33 mouse cellular contexts compared by ENCODE assay signal in genomic region chr9:38407502-38407901, GRCm38 (mm10). TPM values are rescaled to one million over a fixed set of nuclear protein-coding genes. Genes with fewer than 3 reads are reported as not detected.
"Had no signal": no experiment of that assay in that cellular context is flagged by ENCODE, and none has a peak within 500 bp of the region (broad histone marks: within the 10 kb centered on the region; RNA-seq: fewer than 3 reads in every experiment).

No protein-coding gene starts in this region.

RNA-seq across cellular contexts. Expression of gene Olfr147, which starts 6.0 kb away (rescaled TPM):
- total RNA-seq: common myeloid progenitor, adult 5-6 weeks; forebrain, postnatal 0 days; gastrocnemius, adult 18-20 months; gastrocnemius, adult 2 months; gastrocnemius, adult 8-10 months; gastrocnemius, postnatal 10 days; gastrocnemius, postnatal 14 days; gastrocnemius, postnatal 25 days; gastrocnemius, postnatal 36 days; gastrocnemius, postnatal 4 days; granulocyte monocyte progenitor cell, adult 5-6 weeks; heart, adult 18-20 months; heart, adult 2 months; heart, adult 8-10 months had no signal
- polyA plus RNA-seq: cortical plate, adult 2 months; embryonic facial prominence, embryonic 10.5 days; embryonic facial prominence, embryonic 11.5 days; embryonic facial prominence, embryonic 12.5 days; embryonic facial prominence, embryonic 13.5 days; embryonic facial prominence, embryonic 14.5 days; embryonic facial prominence, embryonic 15.5 days; erythroblast, embryonic 14.5 days; forebrain, embryonic 10.5 days; forebrain, embryonic 11.5 days; forebrain, embryonic 12.5 days; forebrain, embryonic 13.5 days; forebrain, embryonic 14.5 days; forebrain, embryonic 15.5 days; forebrain, embryonic 16.5 days; forebrain, postnatal 0 days; frontal cortex, adult 2 months; gonadal fat pad, adult 2 months; heart, adult 2 months; heart, embryonic 10.5 days; heart, embryonic 11.5 days had no signal

RNA-seq across cellular contexts. Expression of gene Olfr901, which starts 21.8 kb away (rescaled TPM):
- total RNA-seq: common myeloid progenitor, adult 5-6 weeks; forebrain, postnatal 0 days; gastrocnemius, adult 18-20 months; gastrocnemius, adult 2 months; gastrocnemius, adult 8-10 months; gastrocnemius, postnatal 10 days; gastrocnemius, postnatal 14 days; gastrocnemius, postnatal 25 days; gastrocnemius, postnatal 36 days; gastrocnemius, postnatal 4 days; granulocyte monocyte progenitor cell, adult 5-6 weeks; heart, adult 18-20 months; heart, adult 2 months; heart, adult 8-10 months had no signal
- polyA plus RNA-seq: cortical plate, adult 2 months; embryonic facial prominence, embryonic 10.5 days; embryonic facial prominence, embryonic 11.5 days; embryonic facial prominence, embryonic 12.5 days; embryonic facial prominence, embryonic 13.5 days; embryonic facial prominence, embryonic 14.5 days; embryonic facial prominence, embryonic 15.5 days; erythroblast, embryonic 14.5 days; forebrain, embryonic 10.5 days; forebrain, embryonic 11.5 days; forebrain, embryonic 12.5 days; forebrain, embryonic 13.5 days; forebrain, embryonic 14.5 days; forebrain, embryonic 15.5 days; forebrain, embryonic 16.5 days; forebrain, postnatal 0 days; frontal cortex, adult 2 months; gonadal fat pad, adult 2 months; heart, adult 2 months; heart, embryonic 10.5 days; heart, embryonic 11.5 days had no signal

RNA-seq across cellular contexts. Expression of gene Olfr251, which starts 30.6 kb away (rescaled TPM):
- total RNA-seq: common myeloid progenitor, adult 5-6 weeks; forebrain, postnatal 0 days; gastrocnemius, adult 18-20 months; gastrocnemius, adult 2 months; gastrocnemius, adult 8-10 months; gastrocnemius, postnatal 10 days; gastrocnemius, postnatal 14 days; gastrocnemius, postnatal 25 days; gastrocnemius, postnatal 36 days; gastrocnemius, postnatal 4 days; granulocyte monocyte progenitor cell, adult 5-6 weeks; heart, adult 18-20 months; heart, adult 2 months; heart, adult 8-10 months had no signal
- polyA plus RNA-seq: cortical plate, adult 2 months; embryonic facial prominence, embryonic 10.5 days; embryonic facial prominence, embryonic 11.5 days; embryonic facial prominence, embryonic 12.5 days; embryonic facial prominence, embryonic 13.5 days; embryonic facial prominence, embryonic 14.5 days; embryonic facial prominence, embryonic 15.5 days; erythroblast, embryonic 14.5 days; forebrain, embryonic 10.5 days; forebrain, embryonic 11.5 days; forebrain, embryonic 12.5 days; forebrain, embryonic 13.5 days; forebrain, embryonic 14.5 days; forebrain, embryonic 15.5 days; forebrain, embryonic 16.5 days; forebrain, postnatal 0 days; frontal cortex, adult 2 months; gonadal fat pad, adult 2 months; heart, adult 2 months; heart, embryonic 10.5 days; heart, embryonic 11.5 days had no signal

RNA-seq across cellular contexts. Expression of gene Olfr902, which starts 40.0 kb away (rescaled TPM):
- total RNA-seq: common myeloid progenitor, adult 5-6 weeks; forebrain, postnatal 0 days; gastrocnemius, adult 18-20 months; gastrocnemius, adult 2 months; gastrocnemius, adult 8-10 months; gastrocnemius, postnatal 10 days; gastrocnemius, postnatal 14 days; gastrocnemius, postnatal 25 days; gastrocnemius, postnatal 36 days; gastrocnemius, postnatal 4 days; granulocyte monocyte progenitor cell, adult 5-6 weeks; heart, adult 18-20 months; heart, adult 2 months; heart, adult 8-10 months had no signal
- polyA plus RNA-seq: cortical plate, adult 2 months; embryonic facial prominence, embryonic 10.5 days; embryonic facial prominence, embryonic 11.5 days; embryonic facial prominence, embryonic 12.5 days; embryonic facial prominence, embryonic 13.5 days; embryonic facial prominence, embryonic 14.5 days; embryonic facial prominence, embryonic 15.5 days; erythroblast, embryonic 14.5 days; forebrain, embryonic 10.5 days; forebrain, embryonic 11.5 days; forebrain, embryonic 12.5 days; forebrain, embryonic 13.5 days; forebrain, embryonic 14.5 days; forebrain, embryonic 15.5 days; forebrain, embryonic 16.5 days; forebrain, postnatal 0 days; frontal cortex, adult 2 months; gonadal fat pad, adult 2 months; heart, adult 2 months; heart, embryonic 10.5 days; heart, embryonic 11.5 days had no signal

RNA-seq across cellular contexts. Expression of gene Olfr250, which starts 40.8 kb away (rescaled TPM):
- total RNA-seq: common myeloid progenitor, adult 5-6 weeks; forebrain, postnatal 0 days; gastrocnemius, adult 18-20 months; gastrocnemius, adult 2 months; gastrocnemius, adult 8-10 months; gastrocnemius, postnatal 10 days; gastrocnemius, postnatal 14 days; gastrocnemius, postnatal 25 days; gastrocnemius, postnatal 36 days; gastrocnemius, postnatal 4 days; granulocyte monocyte progenitor cell, adult 5-6 weeks; heart, adult 18-20 months; heart, adult 2 months; heart, adult 8-10 months had no signal
- polyA plus RNA-seq: cortical plate, adult 2 months; embryonic facial prominence, embryonic 10.5 days; embryonic facial prominence, embryonic 11.5 days; embryonic facial prominence, embryonic 12.5 days; embryonic facial prominence, embryonic 13.5 days; erythroblast, embryonic 14.5 days; forebrain, embryonic 10.5 days; forebrain, embryonic 11.5 days; forebrain, embryonic 12.5 days; forebrain, embryonic 13.5 days; forebrain, embryonic 14.5 days; forebrain, embryonic 15.5 days; forebrain, embryonic 16.5 days; forebrain, postnatal 0 days; frontal cortex, adult 2 months; gonadal fat pad, adult 2 months; heart, adult 2 months; heart, embryonic 10.5 days; heart, embryonic 11.5 days had no signal
